Mouse (Mus musculus) lung, postnatal 36 days (tissue): Measurements from ENCODE around the gene Gm20671.
"Not testable (repeated sequence)": the region's sequence is repeated elsewhere in the genome, so short reads cannot be mapped to it uniquely, and the experiment has no call there.

ENCODE experiments used
- DNase-seq: peaks from one replicate; pipeline ENCODE4 v3.0.0; 2022; ENCODE audit warnings: mixed read lengths

The Gm20671 gene

DNA sequence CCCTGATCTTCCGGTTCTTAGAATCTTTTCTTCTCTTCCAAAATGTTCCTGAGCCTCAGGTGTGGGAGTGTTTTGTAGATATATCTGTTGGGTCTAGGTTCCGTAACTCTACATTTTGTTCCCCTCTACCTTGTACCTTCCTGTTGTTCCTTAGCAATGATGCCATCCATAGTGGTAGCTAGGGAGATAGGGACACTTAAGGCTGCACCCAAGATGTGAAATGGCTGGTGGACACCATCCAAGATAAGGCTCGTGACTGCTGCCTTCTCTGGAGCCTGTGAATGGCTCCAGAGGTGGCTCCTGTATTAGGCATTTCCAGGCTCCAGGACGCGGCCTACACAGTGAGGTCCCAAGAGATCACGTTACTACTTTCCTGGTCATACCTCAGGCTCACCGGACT, 98.6 kb downstream of the Gm20671 start:
- no peak for DNase-seq

DNA sequence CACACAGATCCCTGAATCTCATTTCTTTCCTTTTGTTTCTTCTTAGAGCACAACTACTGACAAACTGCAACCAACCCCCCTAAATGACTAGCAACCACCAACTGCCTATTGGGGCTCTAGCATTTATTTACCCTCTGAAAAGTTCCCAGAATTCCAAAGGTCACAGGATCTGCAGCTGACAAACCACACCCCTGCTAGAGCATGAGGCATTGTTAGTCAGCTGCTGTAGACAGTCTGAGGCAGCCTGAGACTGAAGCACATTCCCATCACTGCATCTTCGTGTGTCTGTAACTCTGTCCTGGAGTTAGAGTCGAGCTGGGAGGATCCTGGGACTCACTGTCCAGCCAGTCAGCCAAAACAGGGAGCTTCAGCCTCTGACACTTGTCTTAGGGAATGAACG, 101.5 kb downstream of the Gm20671 start:
- peak; percentile 32 for DNase-seq

DNA sequence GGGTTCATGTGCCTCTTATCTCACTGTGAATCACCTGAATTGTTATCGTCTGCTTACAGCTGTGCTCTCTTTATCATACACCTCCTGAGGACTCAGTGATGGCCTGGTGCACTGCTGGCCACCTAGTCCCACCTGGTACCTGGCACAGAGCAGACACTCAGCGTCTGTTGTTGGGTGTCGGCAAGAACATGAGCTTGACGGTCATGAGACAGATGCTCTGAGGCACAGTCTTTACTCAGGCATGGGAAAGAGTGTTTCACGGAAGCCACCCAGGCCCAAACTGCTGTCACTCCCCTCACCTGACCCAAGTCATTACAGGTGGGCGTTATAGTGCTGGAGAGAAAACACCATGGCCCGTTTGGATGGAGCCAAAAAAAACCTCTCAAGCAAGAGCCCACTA, 102.9 kb downstream of the Gm20671 start:
- DNase-seq, result no peak

DNA sequence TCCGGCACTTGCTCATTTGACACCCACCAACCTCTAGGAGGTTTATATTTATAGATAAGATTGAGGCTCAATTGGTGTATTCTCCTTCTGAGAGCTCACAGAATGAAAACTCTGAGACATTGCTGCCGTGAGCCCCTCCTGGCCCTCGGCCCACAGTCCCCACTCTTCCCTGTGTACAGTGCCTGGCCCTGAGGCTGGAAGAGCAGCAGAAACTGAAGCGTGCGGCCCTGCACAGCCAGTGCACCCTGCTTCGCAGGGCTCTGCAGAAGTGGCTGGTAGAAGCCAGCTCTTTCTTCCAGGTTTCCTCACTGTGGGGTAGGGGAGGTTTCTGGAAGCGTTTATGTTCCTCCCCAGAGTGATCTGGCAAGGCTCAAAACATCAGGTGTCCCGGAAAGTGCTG, 104.2 kb downstream of the Gm20671 start:
- DNase-seq, result not testable (repeated sequence)

DNA sequence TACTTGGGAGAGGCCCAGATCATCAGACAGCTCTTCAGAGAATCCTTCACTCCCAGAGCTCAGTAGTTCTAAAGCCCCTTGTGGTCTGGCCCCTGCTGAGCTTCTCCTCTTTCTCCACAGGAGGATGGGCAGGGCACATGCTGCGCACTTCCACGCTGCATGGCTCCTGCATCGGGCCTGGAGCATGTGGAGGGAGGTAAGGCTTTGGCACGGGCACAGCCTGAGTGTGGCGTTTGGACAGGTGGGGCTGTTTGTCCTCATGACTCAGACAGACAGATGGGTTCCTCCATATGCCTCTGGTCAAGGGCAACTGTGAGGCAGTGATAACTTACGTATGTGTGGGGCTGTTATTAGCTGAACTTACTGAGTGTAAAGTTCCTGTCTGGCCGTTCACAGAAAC, 104.6 kb downstream of the Gm20671 start:
- no peak for DNase-seq

DNA sequence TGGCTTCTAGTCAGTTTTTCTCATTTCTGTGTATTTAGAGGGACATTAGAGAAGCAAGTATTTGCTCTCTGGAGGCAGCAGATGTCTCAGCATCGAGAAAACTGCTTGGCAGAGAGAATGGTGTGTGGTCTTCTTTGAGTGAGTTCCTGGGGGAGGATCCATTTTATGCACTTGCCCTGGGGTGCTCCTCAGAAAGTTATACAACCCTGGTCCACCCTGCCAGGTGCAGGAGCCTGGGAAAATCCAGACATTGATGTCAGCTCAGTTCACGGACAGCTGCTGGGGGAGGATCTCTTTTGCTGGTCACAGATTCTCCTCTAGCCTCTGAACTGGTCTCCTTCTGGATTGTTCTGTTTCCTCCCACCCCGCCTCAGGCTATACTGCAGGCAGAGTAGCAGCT, 105.6 kb downstream of the Gm20671 start:
- no peak for DNase-seq

DNA sequence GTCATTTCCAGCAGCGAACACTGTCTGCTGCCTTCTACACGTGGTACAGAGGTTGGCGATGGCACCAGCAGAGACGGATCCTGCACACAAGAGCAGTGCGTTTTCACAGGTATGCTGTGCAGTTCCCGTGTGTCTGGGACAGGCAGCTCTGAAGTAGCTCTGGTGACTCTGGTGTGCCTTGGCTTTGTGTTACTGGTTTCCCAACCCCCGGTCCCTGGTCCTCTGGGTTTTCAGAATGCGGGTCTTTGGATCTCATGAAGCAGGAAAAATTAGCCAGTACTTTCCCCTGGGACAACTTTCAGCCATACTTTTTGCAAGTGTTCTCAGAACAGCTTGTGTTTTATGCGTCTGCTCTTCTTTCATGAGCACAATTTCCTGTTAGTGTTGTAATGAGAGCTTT, 106.5 kb downstream of the Gm20671 start:
- no peak for DNase-seq

DNA sequence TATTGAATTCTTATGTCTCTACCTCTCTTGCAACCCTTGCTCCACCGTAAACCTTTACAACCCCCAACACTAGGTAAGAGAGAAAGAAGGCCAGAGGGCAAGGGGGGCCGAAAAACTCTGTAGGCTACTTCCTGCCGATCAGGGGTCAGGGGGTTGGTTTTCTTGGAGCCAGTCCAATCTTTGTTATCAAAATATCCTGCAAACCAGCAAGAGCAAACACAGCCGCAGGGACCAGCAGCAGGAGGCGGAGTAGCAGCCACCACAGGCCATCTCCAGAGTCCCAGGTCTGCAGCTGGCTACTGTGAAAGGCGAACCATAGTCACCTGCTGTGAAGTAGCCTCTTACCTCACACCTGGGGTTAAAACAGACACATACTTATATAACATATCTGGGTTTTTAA, 108.0 kb downstream of the Gm20671 start:
- DNase-seq, result no peak

DNA sequence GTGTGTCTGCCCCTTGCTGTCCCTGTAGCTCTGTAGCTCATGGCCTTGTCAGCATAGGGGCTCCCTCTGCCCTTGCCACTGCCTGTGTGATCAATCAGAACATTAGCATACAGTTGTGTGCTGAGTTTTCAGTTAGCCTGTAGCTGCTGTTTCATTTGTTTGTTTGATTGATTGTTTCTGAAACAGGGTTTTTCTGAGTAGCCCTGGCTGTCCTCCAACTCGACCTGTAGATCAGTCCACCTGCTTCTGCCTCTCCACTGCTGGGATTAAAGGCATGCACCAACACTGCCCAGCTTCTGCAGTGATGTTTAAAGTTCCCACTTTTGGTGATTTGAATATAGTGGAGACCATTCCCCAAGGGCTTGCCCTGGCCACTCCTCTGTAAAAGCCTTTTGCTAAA, 109.2 kb downstream of the Gm20671 start:
- no peak for DNase-seq

DNA sequence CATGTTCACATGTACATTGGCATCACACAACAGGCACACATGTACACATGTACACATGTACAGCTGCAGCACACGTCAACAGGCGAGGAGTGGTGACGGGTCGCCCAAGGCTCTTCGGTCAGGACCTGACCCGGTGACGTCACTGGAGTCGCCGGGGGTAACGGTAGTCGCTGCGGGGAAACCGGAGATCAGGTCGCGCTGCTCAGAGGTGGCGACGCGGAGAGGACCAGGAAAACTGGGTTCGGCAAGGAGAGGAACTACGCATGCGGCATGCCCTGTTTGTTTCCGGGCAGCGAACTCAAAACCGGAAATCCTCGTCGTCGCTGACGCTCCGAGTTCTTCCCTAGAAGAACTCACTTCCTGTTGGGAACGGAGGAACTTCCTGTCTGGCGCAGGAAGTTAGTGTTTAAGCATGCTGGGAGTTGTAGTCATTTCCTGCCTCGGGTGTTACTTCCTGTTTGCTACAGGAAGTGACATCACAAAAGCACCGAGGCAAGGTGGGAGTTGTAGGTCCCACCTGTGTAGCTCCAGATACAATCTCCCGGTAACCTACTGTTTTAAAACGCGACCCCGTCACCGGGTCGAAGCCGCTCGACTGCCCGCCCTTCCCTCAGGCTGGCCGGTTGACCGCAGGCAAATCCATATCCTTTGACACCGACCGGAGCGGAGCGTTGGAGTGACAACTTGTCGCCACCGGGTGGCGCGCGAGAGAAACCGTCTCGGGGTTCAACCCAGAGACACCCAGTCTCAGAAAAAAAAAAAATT, 113.0 kb downstream of the Gm20671 start:
- DNase-seq, result peak; percentile 97

DNA sequence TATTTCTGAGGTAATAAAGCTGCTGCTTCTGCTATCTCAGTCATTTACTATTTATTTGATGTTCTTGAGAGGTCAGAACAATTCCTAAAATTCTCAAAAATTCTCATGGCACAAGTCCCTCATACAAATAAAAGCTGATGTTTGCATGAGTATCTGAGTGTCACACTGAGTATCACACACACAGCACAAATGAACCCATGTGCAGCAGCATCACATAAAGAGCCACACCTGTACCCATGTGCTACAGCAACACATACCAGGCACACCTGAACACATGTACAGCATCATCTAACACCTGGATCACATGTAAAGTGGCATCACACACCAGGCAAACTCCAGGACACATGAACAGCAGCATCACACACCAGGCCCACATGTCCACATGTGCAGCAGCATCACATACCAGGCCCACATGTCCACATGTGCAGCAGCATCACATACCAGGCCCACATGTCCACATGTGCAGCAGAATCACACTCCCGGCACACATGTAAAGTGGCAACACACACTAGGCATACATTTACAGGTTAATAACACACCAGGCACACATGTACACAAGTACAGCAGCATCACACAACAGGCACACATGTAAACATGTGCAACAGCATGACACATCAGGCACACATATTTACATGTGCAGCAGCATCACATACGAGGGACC, 113.7 kb downstream of the Gm20671 start:
- no peak for DNase-seq

DNA sequence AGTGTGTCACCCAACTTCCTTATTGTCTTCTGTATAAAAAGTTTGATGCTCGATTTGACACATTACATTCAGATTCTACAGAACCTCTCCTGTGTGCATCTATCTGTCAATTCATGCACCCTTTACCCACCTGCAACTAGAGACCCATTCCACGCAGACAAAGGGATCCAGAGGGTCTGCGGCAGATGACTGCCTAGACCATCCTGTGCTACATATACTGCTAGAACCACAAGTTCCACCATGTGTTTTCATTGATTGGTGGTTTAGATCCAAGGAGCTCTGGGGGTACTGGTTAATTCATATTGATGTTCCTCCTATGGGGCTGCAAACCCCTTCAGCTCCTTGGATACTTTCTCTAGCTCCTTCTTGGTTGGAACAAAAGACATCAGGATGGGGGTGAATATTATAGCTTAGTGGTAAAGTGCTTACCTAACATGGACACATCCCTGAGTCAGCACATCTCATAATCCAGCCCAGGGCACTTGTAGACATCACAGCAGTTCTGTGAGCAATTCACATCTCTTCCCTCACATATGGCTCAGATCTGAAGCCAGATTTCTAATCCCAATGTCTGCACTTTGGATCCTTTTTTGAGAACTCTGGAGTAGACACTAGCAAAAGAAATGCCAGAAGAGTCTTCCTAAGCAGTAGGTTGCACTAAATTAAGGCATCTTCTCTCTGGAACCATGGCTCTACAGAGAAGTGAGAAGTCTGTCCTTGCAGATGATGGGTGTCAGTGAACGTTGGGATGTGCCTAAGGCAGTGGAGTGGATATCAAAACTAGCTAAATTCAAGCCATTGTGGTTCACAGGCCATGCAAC, 114.5 kb downstream of the Gm20671 start:
- DNase-seq, result no peak

DNA sequence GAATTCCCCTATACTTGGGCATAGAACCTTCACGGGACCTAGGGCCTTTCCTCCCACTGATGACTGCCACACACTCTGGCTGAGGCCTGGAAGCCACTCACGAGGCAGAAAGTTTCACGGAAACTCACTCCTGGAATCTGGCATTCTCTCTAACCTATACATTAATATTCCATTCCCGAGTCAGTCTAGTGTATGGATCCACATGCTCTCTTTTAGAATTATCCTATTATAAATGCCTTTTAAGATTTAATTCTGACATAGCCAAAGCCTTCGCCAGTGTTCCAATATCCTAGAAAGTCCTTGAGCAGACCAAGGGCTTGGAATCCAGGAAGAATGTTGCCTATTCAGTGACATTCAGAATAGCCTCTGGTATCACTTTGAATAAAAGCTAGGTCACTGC, 115.4 kb downstream of the Gm20671 start:
- no peak for DNase-seq

DNA sequence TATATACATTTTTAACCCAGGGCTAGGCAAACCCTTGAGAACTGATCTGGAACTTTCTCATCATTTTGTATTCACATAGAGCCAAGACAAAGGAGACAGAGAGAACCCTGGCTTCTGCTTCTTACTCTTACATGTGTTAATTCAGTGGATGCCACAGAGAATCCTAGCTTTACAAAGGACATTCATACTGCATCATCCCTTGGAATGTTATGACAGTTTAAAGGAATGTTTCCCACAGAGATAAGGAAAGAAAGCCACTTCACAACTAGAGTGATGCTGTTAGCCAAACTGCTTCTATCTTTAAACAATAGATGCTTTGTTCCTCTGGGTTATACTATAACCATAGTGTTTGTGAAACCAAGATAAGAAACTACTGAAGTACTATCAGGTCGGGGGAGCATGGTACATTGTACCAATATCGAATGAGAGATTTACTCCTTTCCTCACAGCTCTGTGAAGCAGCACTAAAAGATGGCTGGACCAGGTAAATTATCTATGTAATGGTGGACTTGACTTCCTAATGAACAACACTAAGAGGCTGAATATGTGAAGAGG, 120.6 kb downstream of the Gm20671 start:
- no peak for DNase-seq

DNA sequence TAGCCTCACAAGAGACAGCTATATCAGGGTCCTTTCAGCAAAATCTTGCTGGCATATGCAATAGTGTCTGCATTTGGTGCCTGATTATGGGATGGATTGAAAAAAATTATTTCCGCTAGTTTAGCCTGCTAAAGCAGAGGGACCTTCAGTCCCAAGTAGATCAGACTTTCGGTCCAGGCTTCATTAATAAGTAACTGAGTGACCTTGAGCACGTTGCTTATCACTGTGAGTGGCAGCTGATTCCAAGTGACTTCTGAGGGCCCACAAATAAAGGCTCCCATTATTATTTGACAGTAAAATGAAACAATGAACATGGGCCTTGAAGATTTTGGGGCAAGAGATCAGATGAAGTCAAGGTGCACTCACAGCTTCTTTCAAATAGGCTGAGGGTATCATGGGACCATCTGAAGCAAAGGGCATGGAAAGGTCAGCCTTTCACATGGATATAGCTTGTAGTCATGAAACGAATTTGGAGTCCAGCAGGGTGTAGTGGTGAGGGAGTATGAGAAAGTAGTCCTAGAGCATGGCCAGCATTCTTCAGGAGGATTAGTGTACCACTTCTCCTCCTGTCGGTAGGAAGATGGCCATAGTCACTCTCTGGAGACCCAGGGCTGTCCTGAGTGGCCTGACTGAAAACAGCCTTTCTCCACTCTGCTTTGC, 129.6 kb downstream of the Gm20671 start:
- peak; percentile 7 for DNase-seq

DNA sequence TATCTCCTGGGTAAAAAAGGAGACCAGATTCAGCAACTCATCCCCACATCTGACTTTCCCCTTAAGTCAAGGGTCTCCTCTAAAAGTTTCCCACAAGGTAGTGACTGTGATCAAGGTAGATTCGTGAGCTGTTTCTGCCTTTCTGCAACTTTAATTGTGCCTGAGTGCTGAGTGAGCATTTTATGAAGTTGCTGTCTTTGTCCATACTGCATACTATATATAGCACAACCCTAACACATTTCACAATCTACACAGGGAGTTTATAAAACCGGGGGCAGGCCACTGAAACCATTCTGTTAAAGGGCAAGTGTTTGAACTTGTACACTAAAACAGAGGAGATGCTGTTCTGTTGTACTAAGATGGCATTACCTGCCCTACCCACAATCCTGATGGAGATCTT, 133.5 kb downstream of the Gm20671 start:
- DNase-seq, result no peak
